Mouse (Mus musculus) Patski (cell line): ENCODE results near the gene Map2k3. TPM values are rescaled to one million over a fixed set of nuclear protein-coding genes. Genes with fewer than 3 reads are reported as not detected.

Experiments used
- ATAC-seq: fragments of 100-300 bp; one replicate; pipeline ENCODE4 v1.8.0; 2021
- CTCF ChIA-PET: fragments of 350-600 bp; sonication (Branson Sonifier 250); formaldehyde crosslinking; loops from one replicate; lab custom pipeline; 2022; ENCODE audit warnings: inconsistent platforms; lab: Charles Lee
- POLR2A ChIA-PET: fragments of 350-600 bp; sonication (Branson Sonifier 250); formaldehyde crosslinking; loops from one replicate; lab custom pipeline; 2022; ENCODE audit warnings: antibody characterized with exemption, inconsistent platforms; lab: Charles Lee
- DNase-seq: peaks from one replicate; pipeline ENCODE4 v3.0.0-alpha.2; 2011; ENCODE audit warnings: low read depth, low spot score
- H3K27me3 ChIP-seq: fragments of 371-371 bp; one replicate; pipeline ENCODE4 v1.5.1; 2021
- CTCF ChIP-seq: fragments of 100-300 bp; IDR thresholded peaks from one replicate; pipeline ENCODE4 v1.5.1; 2021
- in situ Hi-C: fragments of 300-500 bp; cut with MboI; formaldehyde crosslinking; loops from 3 replicates; pipeline ENCODE4 v1.11.1; 2018; ENCODE audit warnings: low pct_unique_long_range_greater_than_20kb, mixed read lengths
- polyA plus RNA-seq: library from polyadenylated mRNA; unstranded; gene quantifications from one replicate; pipeline ENCODE4 v1.2.3, GENCODE M21; 2021

Gene Map2k3
- polyA plus RNA-seq, 1 experiment from 2014 or later, result 54.6 TPM

- TF ChIP-seq CTCF, result no peak
- ATAC-seq (peak; percentile 47), DNase-seq (peak; percentile 68)
- in situ Hi-C loops, result no loop called here
- POLR2A ChIA-PET, result interaction anchor here (1.0 kb wide), 1 partner anchor 19 kb away, joined by 3 read pairs; no protein-coding TSS in a partner anchor
- H3K27me3 ChIP-seq, result no peaks in the 10 kb centered on the region
- CTCF ChIA-PET, result no interaction called here
These were observed 3.6 kb downstream of the Map2k3 start for GRCm38 (mm10) chr11:60935326-60935974.

- no peaks in the 10 kb centered on the region for H3K27me3 ChIP-seq
- ChIA-PET POLR2A (interaction anchor here (0.9 kb wide), 1 partner anchor 23 kb away, joined by 3 read pairs; no protein-coding TSS in a partner anchor), CTCF (no interaction called here)
- TF ChIP-seq CTCF, result no peak
- DNase-seq, result no peak
- in situ Hi-C loops, result no loop called here
- ATAC-seq, result no peak
These were observed 4.1 kb downstream of the Map2k3 start for GRCm38 (mm10) chr11:60935975-60936373.

GRCm38 (mm10) chr11:60937611-60938010, 5.8 kb downstream of the Map2k3 start:
- in situ Hi-C loops, result no loop called here
- CTCF ChIA-PET, result no interaction called here
- ATAC-seq, result no peak

GRCm38 (mm10) chr11:60939487-60939886, 7.7 kb downstream of the Map2k3 start:
- in situ Hi-C loops, result no loop called here

More at GRCm38 (mm10) chr11:60937611-60938010, 5.8 kb downstream of the Map2k3 start:
- no peak for TF ChIP-seq CTCF
- H3K27me3 ChIP-seq, result no peaks in the 10 kb centered on the region
- POLR2A ChIA-PET, result interaction anchor here (0.6 kb wide), 1 partner anchor 599 kb away, joined by 6 read pairs; no protein-coding TSS in a partner anchor
- DNase-seq, result no peak

GRCm38 (mm10) chr11:60940501-60940900, 8.7 kb downstream of the Map2k3 start:
- TF ChIP-seq CTCF, result no peak
- CTCF ChIA-PET, result no interaction called here

More at GRCm38 (mm10) chr11:60939487-60939886, 7.7 kb downstream of the Map2k3 start:
- TF ChIP-seq CTCF, result no peak
- ChIA-PET CTCF (no interaction called here), POLR2A (no interaction called here)
- DNase-seq (no peak), ATAC-seq (no peak)
- H3K27me3 ChIP-seq, result no peaks in the 10 kb centered on the region

GRCm38 (mm10) chr11:60941370-60941769, 9.5 kb downstream of the Map2k3 start:
- no peak for TF ChIP-seq CTCF
- DNase-seq, result no peak
- no peak for ATAC-seq

More at GRCm38 (mm10) chr11:60940501-60940900, 8.7 kb downstream of the Map2k3 start:
- in situ Hi-C loops, result no loop called here
- no peaks in the 10 kb centered on the region for H3K27me3 ChIP-seq
- DNase-seq (no peak), ATAC-seq (no peak)
- POLR2A ChIA-PET, result no interaction called here

GRCm38 (mm10) chr11:60942263-60943015, 10.6 kb downstream of the Map2k3 start:
- DNase-seq (no peak), ATAC-seq (no peak)
- ChIA-PET CTCF (interaction anchor here (0.9 kb wide), 1 partner anchor 12 kb away, joined by 3 read pairs; no protein-coding TSS in a partner anchor), POLR2A (interaction anchor here (2.2 kb wide), 1 partner anchor 10 kb away, joined by 9 read pairs; the partner anchor contains the start of gene Map2k3)
- TF ChIP-seq CTCF, result no peak
- H3K27me3 ChIP-seq, result no peaks in the 10 kb centered on the region
- in situ Hi-C loops, result no loop called here

More at GRCm38 (mm10) chr11:60941370-60941769, 9.5 kb downstream of the Map2k3 start:
- ChIA-PET POLR2A (interaction anchor here (1.0 to 2.2 kb wide), 2 partner anchors 9 kb away, joined by 3 to 9 read pairs; partner anchors contain the start of gene Map2k3), CTCF (interaction anchor here (0.9 kb wide), 1 partner anchor 9 kb away, joined by 3 read pairs; the partner anchor contains the start of gene Map2k3)
- in situ Hi-C loops, result no loop called here
- no peaks in the 10 kb centered on the region for H3K27me3 ChIP-seq

GRCm38 (mm10) chr11:60945003-60945402, 13.2 kb downstream of the Map2k3 start:
- H3K27me3 ChIP-seq, result no peaks in the 10 kb centered on the region
- in situ Hi-C loops, result no loop called here
- no peak for DNase-seq
- TF ChIP-seq CTCF, result no peak
- ChIA-PET POLR2A (no interaction called here), CTCF (no interaction called here)
- ATAC-seq, result no peak

- in situ Hi-C loops, result no loop called here
These were observed 20.1 kb downstream of the Map2k3 start for GRCm38 (mm10) chr11:60951896-60952295.

GRCm38 (mm10) chr11:60952362-60952761, 20.5 kb downstream of the Map2k3 start:
- ChIA-PET CTCF (interaction anchor here (0.7 kb wide), 1 partner anchor 20 kb away, joined by 3 read pairs; no protein-coding TSS in a partner anchor), POLR2A (interaction anchor here (0.7 kb wide), 1 partner anchor 367 kb away, joined by 4 read pairs; no protein-coding TSS in a partner anchor)
- in situ Hi-C loops, result no loop called here
- no peak for DNase-seq
- ATAC-seq, result no peak
- no peaks in the 10 kb centered on the region for H3K27me3 ChIP-seq
- no peak for TF ChIP-seq CTCF

More at GRCm38 (mm10) chr11:60951896-60952295, 20.1 kb downstream of the Map2k3 start:
- TF ChIP-seq CTCF, result no peak
- DNase-seq (no peak), ATAC-seq (peak; percentile 15)
- CTCF ChIA-PET, result no interaction called here
- H3K27me3 ChIP-seq, result no peaks in the 10 kb centered on the region
- POLR2A ChIA-PET, result interaction anchor here (0.6 to 0.7 kb wide), 2 partner anchors 35 to 368 kb away, joined by 3 to 4 read pairs; no protein-coding TSS in a partner anchor
